Mouse (Mus musculus) stomach, embryonic 14.5 days (tissue): ENCODE data around the gene Ankrd17. TPM values are rescaled to one million over a fixed set of nuclear protein-coding genes. Genes with fewer than 3 reads are reported as not detected.

Experiments used
- ATAC-seq: fragments of 200-750 bp; cut with Nextera tagmentation; 2 replicates; pipeline ENCODE4 v1.8.0; 2017; ENCODE audit warnings: low read depth, moderate TSS enrichment; ENCODE audit not compliant: insufficient number of reproducible peaks, insufficient read depth, low FRiP score
- H3K27ac ChIP-seq: fragments of 300-500 bp; sonication (generic); 2 replicates; pipeline ENCODE4 v1.5.1; 2014; ENCODE audit warnings: mild to moderate bottlenecking, low read length, moderate library complexity, mixed read lengths
- H3K27me3 ChIP-seq: fragments of 300-500 bp; sonication (generic); 2 replicates; pipeline ENCODE4 v1.6.1; 2014; ENCODE audit warnings: low read length, control low read depth, mixed read lengths; ENCODE audit not compliant: control insufficient read depth, insufficient read depth
- H3K36me3 ChIP-seq: fragments of 300-500 bp; sonication (generic); 2 replicates; pipeline ENCODE4 v1.6.1; 2014; ENCODE audit warnings: mild to moderate bottlenecking, control low read depth, low read length, moderate library complexity, mixed read lengths; ENCODE audit not compliant: control insufficient read depth, insufficient read depth
- H3K4me1 ChIP-seq: fragments of 300-500 bp; sonication (generic); 2 replicates; pipeline ENCODE4 v1.6.1; 2014; ENCODE audit warnings: low read length, control low read depth, mixed read lengths; ENCODE audit not compliant: control insufficient read depth, insufficient read depth
- H3K4me2 ChIP-seq: fragments of 300-500 bp; sonication (generic); replicated peaks from 2 replicates; pipeline ENCODE4 v1.6.1; 2014; ENCODE audit warnings: low read depth, low read length, control low read depth
- H3K4me3 ChIP-seq: fragments of 300-500 bp; sonication (generic); 2 replicates; pipeline ENCODE4 v1.5.1; 2014; ENCODE audit warnings: low read depth, low read length, control low read depth
- H3K9ac ChIP-seq: fragments of 300-500 bp; sonication (generic); replicated peaks from 2 replicates; pipeline ENCODE4 v1.6.1; 2014; ENCODE audit warnings: low read depth, mild to moderate bottlenecking, control low read depth, low read length, moderate library complexity, mixed read lengths
- H3K9me3 ChIP-seq: fragments of 300-500 bp; sonication (generic); 2 replicates; pipeline ENCODE4 v1.6.1; 2016; ENCODE audit warnings: low read depth, low read length, control low read depth; ENCODE audit not compliant: control insufficient read depth
- WGBS: fragments of 180-500 bp; shearing (Covaris S2); extraction: QIAGEN DNeasy Blood & Tissue Kit; methylation state at CpG from one replicate; pipeline ENCODE4 v1.1.7; 2014; 5-methylcytosine and 5-hydroxymethylcytosine counted together
- polyA plus RNA-seq: library from polyadenylated mRNA; unstranded; fragments of >200 nt; fragmentation: Nextera tagmentation; extraction: Ambion mirVana; gene quantifications from 2 replicates; pipeline ENCODE4 v1.2.1, GENCODE M21; 2014

Ankrd17 gene
- 41.6 and 43.6 TPM in 2 replicates for polyA plus RNA-seq

DNA sequence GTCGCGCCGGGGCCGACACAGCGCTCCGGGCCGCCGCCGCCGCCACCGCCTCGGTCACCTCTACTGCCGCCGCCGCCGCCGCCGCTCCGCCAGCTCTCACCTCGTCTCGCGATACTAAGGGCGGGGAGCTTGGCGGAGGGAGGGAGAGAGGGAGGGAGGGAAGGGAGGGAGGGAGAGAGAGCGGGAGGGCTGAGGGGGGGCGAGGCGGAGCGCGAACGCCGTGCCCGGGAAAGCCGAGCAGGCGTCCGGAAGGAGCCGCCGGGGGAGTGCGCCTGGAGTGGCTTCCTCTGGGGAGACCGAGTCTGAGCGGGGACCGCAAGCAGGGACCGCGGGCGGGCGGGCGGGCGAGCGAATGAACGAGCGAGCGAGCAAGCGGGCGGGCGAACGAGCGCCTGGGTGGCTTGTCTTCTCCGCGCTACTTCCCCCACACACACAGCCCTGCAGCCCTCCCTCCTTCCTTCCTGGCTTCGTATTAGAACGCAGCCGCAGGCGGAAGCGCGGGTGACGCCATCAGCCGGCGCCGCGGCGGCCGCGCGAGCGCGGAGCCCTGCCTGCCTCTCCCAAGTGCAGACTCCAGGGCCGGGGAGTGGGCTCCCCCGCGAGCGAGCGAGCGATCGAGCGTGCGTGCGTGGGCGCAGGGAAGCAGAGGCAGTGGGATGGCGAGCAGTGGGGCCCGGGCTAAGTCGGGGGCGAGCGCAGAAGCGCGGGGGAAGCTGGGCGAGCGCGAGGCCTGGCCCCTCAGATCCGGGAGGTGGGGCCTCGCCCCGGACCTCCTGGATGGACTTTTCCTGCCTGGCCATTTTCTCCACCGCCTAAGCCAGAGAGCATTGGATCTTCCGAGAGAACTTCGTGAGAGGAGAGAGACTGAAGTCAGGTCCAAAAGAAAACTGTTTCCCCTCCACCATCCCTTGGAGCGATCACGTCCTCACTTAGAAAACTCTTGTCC lies at the start of gene Ankrd17:
Gene Ankrd17, minus strand, starts transcription at position 457 of the 946 bp plus-strand sequence.
- Histone ChIP-seq H3K4me2 (peak within 1 kb of the TSS; percentile 83), H3K9ac (peak within 1 kb of the TSS; percentile 87), H3K36me3 (no peaks in the 10 kb centered on the region), H3K9me3 (no peaks in the 10 kb centered on the region), H3K4me1 (peaks cover 19% of the 10 kb centered on the region), H3K27ac (peak within 1 kb of the TSS; percentile 100), H3K4me3 (peak within 1 kb of the TSS; percentile 96), H3K27me3 (no peaks in the 10 kb centered on the region)
- under 1% methylated on average over 56 of the region's 104 CpGs for WGBS
- peak; percentile 93 for ATAC-seq

DNA sequence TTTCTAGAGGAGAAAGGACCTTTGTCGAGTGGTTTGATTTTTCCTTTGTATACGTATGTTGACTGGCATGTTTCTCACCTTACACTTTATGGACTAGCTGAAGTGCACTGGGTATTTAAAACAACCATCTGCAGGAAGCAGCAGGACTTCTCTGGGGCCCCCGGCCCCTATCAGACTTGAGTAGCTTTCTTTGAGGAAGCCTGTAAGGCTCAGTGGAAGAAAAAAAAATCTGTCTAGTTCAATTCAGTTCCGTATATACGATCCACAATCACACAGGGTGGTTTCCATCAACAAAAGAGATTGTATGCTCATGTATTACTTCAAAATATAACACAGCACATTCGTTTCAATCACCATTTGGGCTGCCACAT lies 48.5 kb upstream of the Ankrd17 start:
- H3K4me1 ChIP-seq, result 0 out of 2 replicates have a peak, but pooled peaks cover 3% of the 10 kb centered on the region
- H3K27ac ChIP-seq, result no peak overlapping the region; the same call in 1 of the 2 replicates
- ATAC-seq, result no peak
- H3K4me2 ChIP-seq, result no peak overlapping the region
- no peak overlapping the region for H3K9ac ChIP-seq
- H3K4me3 ChIP-seq, result no peak overlapping the region
- no peaks in the 10 kb centered on the region for H3K27me3 ChIP-seq
- 27% methylated on average over 6 of the region's 6 CpGs for WGBS
- H3K36me3 ChIP-seq, result no peaks in the 10 kb centered on the region
- H3K9me3 ChIP-seq, result no peaks in the 10 kb centered on the region

DNA sequence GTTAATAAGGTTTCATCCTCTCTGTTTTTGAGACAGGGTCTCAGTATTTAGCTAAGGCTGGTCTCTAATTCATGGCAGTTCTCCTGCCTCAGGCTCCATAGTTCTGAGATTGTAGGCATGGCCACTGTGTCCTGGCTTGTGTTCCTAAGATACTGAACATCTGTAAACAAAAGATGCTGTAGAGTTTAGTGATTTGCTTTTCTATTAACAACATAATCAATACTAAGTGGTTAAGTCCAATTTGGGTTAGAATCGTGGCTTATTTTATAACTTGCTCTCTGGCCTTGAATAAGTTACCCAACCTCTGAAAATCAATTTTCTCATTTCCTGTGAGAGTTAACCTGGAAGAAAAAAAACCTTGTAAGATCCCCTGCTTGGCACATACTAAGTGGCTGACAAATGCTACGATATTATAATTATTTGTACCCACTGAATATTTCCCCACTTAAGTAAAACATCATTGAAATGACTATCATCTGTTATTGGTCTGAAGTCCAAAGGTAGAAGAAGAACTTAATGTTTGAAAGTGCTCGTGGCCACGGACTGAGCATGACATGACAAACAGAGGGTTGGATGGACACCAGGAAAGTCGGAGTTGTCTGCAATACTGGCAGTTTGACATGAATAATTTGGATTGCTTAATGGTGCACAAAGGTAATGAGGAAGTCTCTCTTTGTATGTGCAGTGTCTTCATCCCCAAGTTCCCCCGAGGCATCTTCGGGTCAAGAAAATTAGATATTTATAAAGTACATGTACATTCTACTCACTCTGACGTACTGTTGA lies 48.0 kb upstream of the Ankrd17 start:
- Histone ChIP-seq H3K4me2 (no peak overlapping the region), H3K36me3 (no peaks in the 10 kb centered on the region), H3K27ac (no peak overlapping the region; the same call in 1 of the 2 replicates), H3K9ac (no peak overlapping the region), H3K27me3 (no peaks in the 10 kb centered on the region), H3K9me3 (no peaks in the 10 kb centered on the region), H3K4me3 (no peak overlapping the region), H3K4me1 (0 out of 2 replicates have a peak, but pooled peaks cover 3% of the 10 kb centered on the region)
- no peak for ATAC-seq
- WGBS, result 61% methylated on average over 8 of the region's 8 CpGs

DNA sequence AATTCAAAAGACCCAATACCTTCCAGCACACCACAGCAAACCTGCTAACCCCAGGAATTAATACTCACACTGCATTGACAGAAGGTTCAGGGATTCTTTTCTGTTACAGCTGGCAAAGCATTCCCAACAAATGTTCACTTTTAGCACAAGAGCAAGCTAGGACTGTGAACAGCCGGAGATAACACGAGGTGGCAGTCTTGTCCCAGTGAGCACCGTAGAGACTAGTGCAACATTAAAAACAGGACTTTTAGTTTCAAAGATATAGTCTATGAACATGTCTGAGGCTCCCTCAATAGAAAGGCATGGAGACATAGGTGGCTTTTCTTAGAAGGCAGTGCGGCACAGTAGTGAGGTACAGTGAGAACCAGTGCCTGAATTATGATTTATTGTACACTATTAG lies 38.8 kb upstream of the Ankrd17 start:
- H3K4me2 ChIP-seq, result no peak overlapping the region
- peak; percentile 42; the same call in 1 of the 2 replicates for ATAC-seq

DNA sequence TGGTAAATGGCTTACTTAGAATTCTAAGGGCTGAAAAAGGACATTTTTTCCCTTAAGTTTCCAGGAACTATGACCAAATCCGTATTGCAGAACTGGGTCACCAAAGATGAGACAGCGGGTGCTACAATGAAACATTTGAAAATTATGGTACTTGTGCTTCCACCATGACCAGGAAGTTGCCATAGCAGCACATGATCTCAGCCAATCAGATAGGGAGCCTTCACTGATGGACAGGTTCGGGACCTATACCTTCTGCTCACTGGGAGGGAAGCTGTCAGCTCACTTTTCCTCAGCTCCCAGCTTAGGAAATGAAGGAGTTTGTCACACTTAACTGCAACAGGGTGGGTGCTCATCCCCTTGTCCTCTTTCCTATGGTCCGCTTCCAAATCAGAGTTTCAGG lies 30.4 kb upstream of the Ankrd17 start:
- Histone ChIP-seq H3K27ac (no peak overlapping the region), H3K4me1 (no peaks in the 10 kb centered on the region), H3K4me3 (no peak overlapping the region), H3K4me2 (no peak overlapping the region), H3K36me3 (no peaks in the 10 kb centered on the region), H3K9ac (no peak overlapping the region), H3K9me3 (no peaks in the 10 kb centered on the region), H3K27me3 (no peaks in the 10 kb centered on the region)
- 87% methylated on average over 4 of the region's 4 CpGs for WGBS
- ATAC-seq, result no peak

More for the DNA sequence above, 38.8 kb upstream of the Ankrd17 start:
- Histone ChIP-seq H3K27me3 (no peaks in the 10 kb centered on the region), H3K27ac (no peak overlapping the region), H3K9ac (no peak overlapping the region), H3K4me1 (no peaks in the 10 kb centered on the region), H3K4me3 (no peak overlapping the region), H3K36me3 (no peaks in the 10 kb centered on the region), H3K9me3 (no peaks in the 10 kb centered on the region)
- 74% methylated on average over 4 of the region's 4 CpGs for WGBS

DNA sequence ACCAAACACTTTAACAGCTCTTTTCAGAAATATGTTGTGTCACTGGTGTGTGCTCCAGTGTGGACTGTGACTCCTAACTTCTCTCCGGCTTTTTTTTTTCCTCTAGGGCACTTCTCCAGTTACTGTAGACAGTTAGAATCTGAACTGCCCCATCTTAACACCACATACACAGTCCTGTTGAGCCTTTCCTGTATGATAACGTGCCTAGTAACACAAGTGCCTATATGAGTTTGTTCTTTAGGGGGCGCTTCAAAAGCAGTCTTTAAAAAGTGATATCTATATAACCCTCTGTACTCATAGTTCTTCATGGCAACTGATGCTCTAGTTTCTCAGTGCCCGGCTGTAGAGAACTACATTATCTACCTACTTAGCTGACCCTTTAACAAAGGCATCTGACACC lies 27.9 kb upstream of the Ankrd17 start:
- 72% methylated on average over 4 of the region's 4 CpGs for WGBS
- H3K4me2 ChIP-seq, result no peak overlapping the region
- no peaks in the 10 kb centered on the region for H3K36me3 ChIP-seq
- H3K27ac ChIP-seq, result no peak overlapping the region
- ATAC-seq, result no peak
- H3K9ac ChIP-seq, result no peak overlapping the region
- no peaks in the 10 kb centered on the region for H3K9me3 ChIP-seq
- no peaks in the 10 kb centered on the region for H3K27me3 ChIP-seq
- H3K4me3 ChIP-seq, result no peak overlapping the region
- H3K4me1 ChIP-seq, result no peaks in the 10 kb centered on the region

DNA sequence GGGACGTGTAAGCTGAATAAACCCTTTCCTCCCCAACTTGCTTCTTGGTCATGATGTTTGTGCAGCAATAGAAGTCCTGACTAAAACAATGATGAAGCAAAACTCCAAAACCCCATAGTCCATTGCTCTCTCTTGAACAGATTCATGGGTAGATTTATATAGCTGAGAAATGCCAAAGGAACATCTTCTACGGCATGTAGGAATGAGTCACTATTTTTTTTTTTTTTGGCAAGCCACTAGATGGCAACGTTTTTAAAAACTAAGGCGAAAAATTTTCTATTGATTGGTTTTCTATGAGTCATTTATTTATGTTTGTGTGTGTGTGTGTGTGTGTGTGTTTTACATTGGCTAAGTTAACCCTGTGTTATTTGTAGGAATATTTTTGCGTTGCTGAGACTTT lies 27.4 kb upstream of the Ankrd17 start:
- Histone ChIP-seq H3K4me2 (no peak overlapping the region), H3K9me3 (no peaks in the 10 kb centered on the region), H3K4me1 (no peaks in the 10 kb centered on the region), H3K9ac (no peak overlapping the region), H3K4me3 (no peak overlapping the region), H3K27ac (no peak overlapping the region), H3K36me3 (no peaks in the 10 kb centered on the region), H3K27me3 (no peaks in the 10 kb centered on the region)
- WGBS, result 54% methylated on average over 5 of the region's 5 CpGs
- no peak for ATAC-seq

DNA sequence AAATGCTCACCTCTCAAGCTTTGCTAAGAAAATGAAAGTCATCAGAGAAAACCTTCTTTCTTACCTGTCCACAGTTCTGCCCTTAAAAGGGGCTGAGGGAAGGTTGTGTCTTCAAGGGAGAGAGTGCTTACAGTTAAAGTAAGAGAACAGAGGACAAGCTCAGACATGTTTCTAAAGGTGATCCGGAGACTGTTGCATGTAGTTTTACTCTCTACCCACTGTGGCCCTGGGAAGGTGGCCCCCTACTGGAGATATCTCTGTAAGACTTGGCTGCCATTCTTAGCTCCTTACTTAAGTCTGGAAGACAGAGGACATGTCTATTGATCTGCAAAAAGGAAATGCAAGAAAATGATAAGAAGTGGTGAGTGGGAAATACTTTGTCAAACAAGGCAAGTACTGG lies 16.7 kb upstream of the Ankrd17 start:
- WGBS, result 39% methylated on average over 1 of the region's 1 CpGs

More for the DNA sequence above, 16.7 kb upstream of the Ankrd17 start:
- H3K4me3 ChIP-seq, result no peak overlapping the region
- H3K27me3 ChIP-seq, result no peaks in the 10 kb centered on the region
- ATAC-seq, result no peak
- H3K9me3 ChIP-seq, result no peaks in the 10 kb centered on the region
- no peak overlapping the region for H3K27ac ChIP-seq
- no peaks in the 10 kb centered on the region for H3K36me3 ChIP-seq
- H3K4me2 ChIP-seq, result no peak overlapping the region
- no peaks in the 10 kb centered on the region for H3K4me1 ChIP-seq
- H3K9ac ChIP-seq, result no peak overlapping the region
